In genomic region chr13:29983037-29983436, GRCm38 (mm10) we compare ENCODE assay signal across 7 mouse cellular contexts. TPM values are rescaled to one million over a fixed set of nuclear protein-coding genes. Genes with fewer than 3 reads are reported as not detected.
DNase-seq lines count a peak whose midpoint lies in the region; ATAC-seq and TF ChIP-seq lines count a peak whose summit lies in the region.

No protein-coding gene starts in this region.

- ATAC-seq in lung, embryonic 15.5 days (ENCODE audit: borderline replicate concordance, extremely low read depth, low FRiP score, low TSS enrichment) = no peak
- no peak for ATAC-seq in heart, embryonic 14.5 days (ENCODE audit: insufficient number of reproducible peaks, insufficient read depth, low FRiP score, low read depth)
- ATAC-seq in limb, embryonic 11.5 days (ENCODE audit: insufficient number of reproducible peaks, low FRiP score, low TSS enrichment, low read depth) = no peak

- peak; percentile 52; the same call in 1 of the 2 replicates for TF ChIP-seq CTCF in brain, embryonic 14.5 days (IDR thresholded peaks at IDR 0.05; ENCODE audit: borderline replicate concordance, extremely low read depth, insufficient read depth, insufficient read length)

- H3K9me3 ChIP-seq in lung, embryonic 15.5 days = no peaks in the 10 kb centered on the region
- H3K9me3 ChIP-seq in heart, embryonic 14.5 days (ENCODE audit: control insufficient read depth, low read length) = no peaks in the 10 kb centered on the region
- no peaks in the 10 kb centered on the region for H3K9me3 ChIP-seq in limb, embryonic 11.5 days (ENCODE audit: control insufficient read depth, low read length)

- 10% methylated on average over 6 of the region's 6 CpGs for WGBS in lung, embryonic 15.5 days
- 27% methylated on average over 6 of the region's 6 CpGs for WGBS in heart, embryonic 14.5 days
- WGBS in limb, embryonic 11.5 days = 37% methylated on average over 6 of the region's 6 CpGs

- H3K27me3 ChIP-seq in lung, embryonic 15.5 days = no peaks in the 10 kb centered on the region
- H3K27me3 ChIP-seq in heart, embryonic 14.5 days (ENCODE audit: control insufficient read depth, insufficient read depth, low read length) = no peaks in the 10 kb centered on the region
- H3K27me3 ChIP-seq in limb, embryonic 11.5 days (ENCODE audit: control insufficient read depth, insufficient read depth, low read length) = no peaks in the 10 kb centered on the region

- no peak for DNase-seq in lung, adult 18-20 months
- DNase-seq in brain, embryonic 14.5 days (ENCODE audit: low read depth) = peak; percentile 77
- DNase-seq in limb, embryonic 11.5 days (ENCODE audit: low spot score) = peak; percentile 32
- DNase-seq in naive thymus-derived CD4-positive, alpha-beta T cell, adult 2 months (ENCODE audit: low read depth) = peak; percentile 62
- no peak for DNase-seq in gastrocnemius, adult 18-20 months (ENCODE audit: low spot score)

- peak overlapping the region; percentile 98 for H3K27ac ChIP-seq in lung, embryonic 15.5 days
- peak overlapping the region; percentile 84 to 92 for H3K27ac ChIP-seq in heart, embryonic 14.5 days (replicated peaks in 1 of 2; ENCODE audit: control insufficient read depth in 1 of 2, insufficient read depth in 1 of 2, low read depth in 2 of 2, low read length in 2 of 2)
- no peak overlapping the region for H3K27ac ChIP-seq in limb, embryonic 11.5 days (replicated peaks; ENCODE audit: low read depth, low read length)

- H3K4me3 ChIP-seq in lung, embryonic 15.5 days = peak overlapping the region; percentile 96
- H3K4me3 ChIP-seq in heart, embryonic 14.5 days (ENCODE audit: control insufficient read depth in 1 of 2, insufficient read depth in 1 of 2, low read depth in 1 of 2, low read length in 2 of 2) = peak overlapping the region; percentile 62 to 97
- H3K4me3 ChIP-seq in limb, embryonic 11.5 days (ENCODE audit: low read depth, low read length) = peak overlapping the region; percentile 97

- peak overlapping the region; percentile 100 for H3K9ac ChIP-seq in lung, embryonic 15.5 days
- peak overlapping the region; percentile 88 for H3K9ac ChIP-seq in heart, embryonic 14.5 days (ENCODE audit: low read length)
- peak overlapping the region; percentile 100 for H3K9ac ChIP-seq in limb, embryonic 11.5 days (ENCODE audit: low read length)

- TF ChIP-seq POLR2A in brain, embryonic 14.5 days (IDR thresholded peaks at IDR 0.05; ENCODE audit: borderline replicate concordance, extremely low read depth, insufficient read depth, insufficient read length, poor library complexity, severe bottlenecking) = no peak

- peaks cover 7% of the 10 kb centered on the region; the same call in 1 of the 2 replicates for H3K36me3 ChIP-seq in lung, embryonic 15.5 days
- H3K36me3 ChIP-seq in heart, embryonic 14.5 days (ENCODE audit: control insufficient read depth, insufficient read depth, low read length) = 0 out of 2 replicates have a peak, but pooled peaks cover 17% of the 10 kb centered on the region
- H3K36me3 ChIP-seq in limb, embryonic 11.5 days (ENCODE audit: control insufficient read depth, insufficient read depth, low read length) = 0 out of 2 replicates have a peak, but pooled peaks cover 4% of the 10 kb centered on the region

- peaks cover 31% of the 10 kb centered on the region for H3K4me1 ChIP-seq in lung, embryonic 15.5 days
- H3K4me1 ChIP-seq in heart, embryonic 14.5 days (ENCODE audit: control insufficient read depth in 2 of 2, insufficient read depth in 2 of 2, low read length in 2 of 2) = peaks cover 12 to 37% of the 10 kb centered on the region in 2 experiments
- no peaks in the 10 kb centered on the region for H3K4me1 ChIP-seq in limb, embryonic 11.5 days (ENCODE audit: control insufficient read depth, insufficient read depth, low read length)

- H3K4me2 ChIP-seq in lung, embryonic 15.5 days = peak overlapping the region; percentile 86
- peak overlapping the region; percentile 70 for H3K4me2 ChIP-seq in heart, embryonic 14.5 days (ENCODE audit: low read length)
- peak overlapping the region; percentile 78 for H3K4me2 ChIP-seq in limb, embryonic 11.5 days (ENCODE audit: low read depth, severe bottlenecking)

RNA-seq across cellular contexts. Expression of gene E2f3, which starts 2.8 kb away (rescaled TPM):
- 14.1 and 14.7 TPM in 2 replicates for polyA plus RNA-seq in lung, embryonic 15.5 days (2015; fragmentation: Nextera tagmentation; extraction: Ambion mirVana)
- 14.0 and 16.6 TPM in 2 replicates for polyA plus RNA-seq in brain, embryonic 14.5 days (2012; rRNA removed)
- polyA plus RNA-seq in heart, embryonic 14.5 days (2014; fragmentation: Nextera tagmentation; extraction: Ambion mirVana) = 7.8 and 8.4 TPM in 2 replicates
- 19.0 and 19.6 TPM in 2 replicates for polyA plus RNA-seq in limb, embryonic 11.5 days (2014; fragmentation: Nextera tagmentation; extraction: Ambion mirVana)
- total RNA-seq in gastrocnemius, adult 18-20 months (2021) = 10 to 100 TPM; 11.3 to 13.4 TPM

Comparison
In these comparisons a context has a peak if more than half of its experiments do, and no peak if none do; other contexts are left out.
1. DNase-seq: peak in brain, embryonic 14.5 days (single experiment), limb, embryonic 11.5 days (single experiment) and naive thymus-derived CD4-positive, alpha-beta T cell, adult 2 months (single experiment); none in lung, adult 18-20 months (0 of 2) and gastrocnemius, adult 18-20 months (single experiment).
2. Peak in every context shown above with its lines, with median percentiles within 50 percentile points of each other: H3K4me2 ChIP-seq, H3K4me3 ChIP-seq and H3K9ac ChIP-seq.